Mouse (Mus musculus): ENCODE measurements around the gene Slc38a9. TPM values are rescaled to one million over a fixed set of nuclear protein-coding genes. Genes with fewer than 3 reads are reported as not detected.

Gene Slc38a9
- polyA plus RNA-seq, 1 experiment: 73.3 TPM

DNA sequence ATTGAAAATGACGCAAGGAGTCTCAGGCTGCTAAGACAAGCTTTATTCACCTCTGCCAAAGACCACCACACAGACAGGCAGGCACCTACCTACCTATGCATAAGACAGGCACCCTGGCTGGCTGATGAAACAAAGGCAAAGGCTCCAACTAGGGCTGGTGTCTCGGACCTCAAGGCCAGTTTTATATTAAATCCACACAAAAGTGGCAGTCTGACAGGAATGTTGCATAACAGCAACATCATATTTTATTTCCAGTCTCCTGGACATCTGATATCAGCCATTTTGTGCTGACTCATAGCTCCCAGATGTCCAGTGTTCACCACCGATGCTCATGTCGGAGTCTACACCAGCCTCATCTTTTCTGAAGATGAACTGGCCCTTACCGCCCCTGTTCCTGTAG, 117.9 kb downstream of the Slc38a9 start:
- Histone ChIP-seq H3K4me1 (replicated peaks; ENCODE audit: control insufficient read depth, insufficient read depth, low read length) (no peaks in the 10 kb centered on the region), H3K36me3 (ENCODE audit: control insufficient read depth, insufficient read depth, low read length) (no peaks in the 10 kb centered on the region), H3K4me3 (ENCODE audit: control insufficient read depth, insufficient read depth, low read length) (no peak overlapping the region), H3K27me3 (ENCODE audit: control insufficient read depth, insufficient read depth, low read length) (no peaks in the 10 kb centered on the region), H3K27ac (ENCODE audit: control insufficient read depth, insufficient read depth, low read length) (no peak overlapping the region)
- 86% methylated on average over 5 of the region's 5 CpGs for WGBS
- DNase-seq: no peak
- TF ChIP-seq CTCF (IDR thresholded peaks at IDR 0.05; ENCODE audit: borderline replicate concordance, control insufficient read depth, extremely low read depth, insufficient read depth, low read length, poor library complexity): no peak
- no peak for TF ChIP-seq POLR2A (IDR thresholded peaks at IDR 0.05; ENCODE audit: control insufficient read depth, extremely low read depth, insufficient read depth, low read length, poor library complexity)

DNA sequence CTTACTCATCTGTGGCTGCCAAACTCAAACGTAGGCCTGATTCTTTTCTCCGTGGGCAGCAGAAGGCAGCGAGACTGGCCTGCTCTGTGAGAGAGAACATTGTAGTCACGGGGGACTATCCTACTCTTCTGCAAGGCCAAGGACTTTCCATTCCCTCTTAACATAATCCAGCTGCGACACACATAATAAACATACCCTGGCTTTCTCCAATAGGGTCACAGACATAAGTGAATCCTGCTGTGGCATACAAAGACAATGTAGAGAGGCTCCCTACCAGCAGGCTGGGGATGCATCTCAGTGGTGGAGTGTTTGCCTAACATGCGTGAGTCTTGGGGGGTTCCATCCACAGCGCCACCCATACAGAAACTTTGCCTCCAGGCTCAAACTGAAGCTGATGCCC, 124.8 kb downstream of the Slc38a9 start:
- DNase-seq: no peak
- TF ChIP-seq POLR2A (IDR thresholded peaks at IDR 0.05; ENCODE audit: control insufficient read depth, extremely low read depth, insufficient read depth, low read length, poor library complexity): no peak
- TF ChIP-seq CTCF (IDR thresholded peaks at IDR 0.05; ENCODE audit: borderline replicate concordance, control insufficient read depth, extremely low read depth, insufficient read depth, low read length, poor library complexity): no peak
- Histone ChIP-seq H3K4me3 (ENCODE audit: control insufficient read depth, insufficient read depth, low read length) (no peak overlapping the region), H3K36me3 (ENCODE audit: control insufficient read depth, insufficient read depth, low read length) (no peaks in the 10 kb centered on the region), H3K4me1 (replicated peaks; ENCODE audit: control insufficient read depth, insufficient read depth, low read length) (no peaks in the 10 kb centered on the region), H3K27me3 (ENCODE audit: control insufficient read depth, insufficient read depth, low read length) (no peaks in the 10 kb centered on the region), H3K27ac (ENCODE audit: control insufficient read depth, insufficient read depth, low read length) (no peak overlapping the region)
- 81% methylated on average over 7 of the region's 7 CpGs for WGBS

DNA sequence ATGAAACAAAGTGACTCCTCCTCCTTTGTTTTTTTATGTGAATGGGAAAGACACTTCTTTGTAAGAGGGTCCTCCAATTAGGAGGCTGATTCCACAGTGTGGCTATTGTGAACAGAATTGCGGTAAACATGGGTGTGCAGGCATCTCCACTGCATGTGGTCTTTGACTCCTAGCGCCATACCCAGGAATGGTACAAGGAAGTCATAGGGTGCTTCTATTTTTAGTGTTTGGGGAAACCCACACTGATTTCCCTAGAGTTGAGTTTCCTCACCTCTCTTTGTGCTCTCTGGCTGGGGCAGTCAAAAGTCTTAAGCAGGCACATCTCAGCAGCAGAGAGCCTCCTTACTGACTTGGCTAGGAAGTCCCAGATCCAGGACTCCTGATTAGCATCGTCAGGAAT, 125.6 kb downstream of the Slc38a9 start:
- no peaks in the 10 kb centered on the region for H3K27me3 ChIP-seq (ENCODE audit: control insufficient read depth, insufficient read depth, low read length)
- no peak overlapping the region for H3K4me3 ChIP-seq (ENCODE audit: control insufficient read depth, insufficient read depth, low read length)
- DNase-seq: no peak
- no peaks in the 10 kb centered on the region for H3K4me1 ChIP-seq (replicated peaks; ENCODE audit: control insufficient read depth, insufficient read depth, low read length)
- TF ChIP-seq CTCF (IDR thresholded peaks at IDR 0.05; ENCODE audit: borderline replicate concordance, control insufficient read depth, extremely low read depth, insufficient read depth, low read length, poor library complexity): no peak
- no peak for TF ChIP-seq POLR2A (IDR thresholded peaks at IDR 0.05; ENCODE audit: control insufficient read depth, extremely low read depth, insufficient read depth, low read length, poor library complexity)
- no peaks in the 10 kb centered on the region for H3K36me3 ChIP-seq (ENCODE audit: control insufficient read depth, insufficient read depth, low read length)
- no peak overlapping the region for H3K27ac ChIP-seq (ENCODE audit: control insufficient read depth, insufficient read depth, low read length)
- 64% methylated on average over 3 of the region's 3 CpGs for WGBS

DNA sequence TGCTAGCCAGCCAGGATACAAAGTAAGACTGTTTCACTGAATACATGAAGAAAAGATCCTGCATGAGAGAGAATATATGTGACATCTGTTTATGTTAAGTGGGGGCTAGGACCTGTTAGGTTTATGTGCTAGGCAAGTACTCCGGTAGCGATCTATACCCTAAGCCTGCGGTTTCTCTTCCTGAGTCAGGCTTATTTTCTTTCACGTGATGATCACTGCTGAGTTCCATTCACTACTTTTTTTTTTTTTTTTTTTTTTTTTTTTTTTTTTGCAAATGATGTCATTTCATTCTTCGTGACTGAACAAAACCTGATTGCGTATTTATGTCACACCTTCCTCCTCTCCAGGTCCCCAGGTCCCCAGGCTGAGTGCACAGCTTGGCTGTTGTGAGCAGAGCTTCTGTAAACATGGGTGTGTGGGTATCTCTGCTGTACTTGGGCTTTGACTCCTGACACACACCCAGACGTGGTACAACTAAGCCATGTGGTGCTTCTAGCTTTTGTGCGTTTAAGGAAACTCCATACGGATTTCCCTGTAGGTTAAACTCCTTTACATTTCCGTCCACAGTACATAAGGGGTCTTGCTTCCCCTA, 126.5 kb downstream of the Slc38a9 start:
- no peak for DNase-seq
- no peak for TF ChIP-seq CTCF (IDR thresholded peaks at IDR 0.05; ENCODE audit: borderline replicate concordance, control insufficient read depth, extremely low read depth, insufficient read depth, low read length, poor library complexity)
- no peak for TF ChIP-seq POLR2A (IDR thresholded peaks at IDR 0.05; ENCODE audit: control insufficient read depth, extremely low read depth, insufficient read depth, low read length, poor library complexity)
- H3K27me3 ChIP-seq (ENCODE audit: control insufficient read depth, insufficient read depth, low read length): no peaks in the 10 kb centered on the region
- WGBS: 87% methylated on average over 10 of the region's 10 CpGs
- H3K36me3 ChIP-seq (ENCODE audit: control insufficient read depth, insufficient read depth, low read length): no peaks in the 10 kb centered on the region
- H3K27ac ChIP-seq (ENCODE audit: control insufficient read depth, insufficient read depth, low read length): no peak overlapping the region
- H3K4me3 ChIP-seq (ENCODE audit: control insufficient read depth, insufficient read depth, low read length): no peak overlapping the region
- H3K4me1 ChIP-seq (replicated peaks; ENCODE audit: control insufficient read depth, insufficient read depth, low read length): no peaks in the 10 kb centered on the region

Other genes with a start within 250 kb of the Slc38a9 start
- gene Il6st, start 196.7 kb upstream of the Slc38a9 start, polyA plus RNA-seq (2012; rRNA removed): 38.1 and 45.8 TPM in 2 replicates
- 0.22 and 0.23 TPM in 2 replicates for gene Il31ra, start 66.4 kb upstream of the Slc38a9 start, polyA plus RNA-seq (2012; rRNA removed)
- 0.08 TPM in 1 of 2 replicates, not detected in the other for gene Ddx4, start 8.3 kb upstream of the Slc38a9 start, polyA plus RNA-seq (2012; rRNA removed)
- gene Plpp1, start 140.0 kb downstream of the Slc38a9 start, polyA plus RNA-seq (2012; rRNA removed): 10.4 and 13.5 TPM in 2 replicates